Mouse (Mus musculus) activated CD4-positive, CD25-positive, alpha-beta regulatory T cell (primary cell): ENCODE results near the gene Olfr133. TPM values are rescaled to one million over a fixed set of nuclear protein-coding genes. Genes with fewer than 3 reads are reported as not detected.

ENCODE experiments used
- polyA plus RNA-seq, 2 experiments: library from polyadenylated mRNA; unstranded; fragments of 100-300 nt; shearing (Covaris generic); gene quantifications; one replicate each; pipeline ENCODE4 v1.2.1; 2017

Olfr133 gene
- not detected for polyA plus RNA-seq

DNA sequence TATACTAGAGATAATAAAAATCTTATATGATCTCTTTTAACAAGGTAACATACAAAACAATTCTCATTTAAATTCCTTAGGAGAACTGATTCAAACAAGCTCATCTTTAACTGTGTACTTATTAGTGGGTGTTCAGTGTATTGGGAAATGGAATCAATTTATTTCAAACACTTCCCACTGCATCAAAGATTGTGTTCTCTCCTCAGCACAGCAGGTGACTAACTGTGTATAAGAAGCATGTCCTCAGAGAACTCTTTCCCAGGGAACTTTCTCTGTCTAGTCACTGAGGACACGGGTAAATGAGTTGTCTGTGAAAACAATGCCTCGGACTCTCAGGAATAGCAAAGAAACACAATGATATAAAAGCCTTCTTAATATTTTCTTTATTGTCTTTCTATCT, at the start of gene Olfr133:
Gene Olfr133, plus strand, starts transcription at position 301 of the 400 bp plus-strand sequence.

DNA sequence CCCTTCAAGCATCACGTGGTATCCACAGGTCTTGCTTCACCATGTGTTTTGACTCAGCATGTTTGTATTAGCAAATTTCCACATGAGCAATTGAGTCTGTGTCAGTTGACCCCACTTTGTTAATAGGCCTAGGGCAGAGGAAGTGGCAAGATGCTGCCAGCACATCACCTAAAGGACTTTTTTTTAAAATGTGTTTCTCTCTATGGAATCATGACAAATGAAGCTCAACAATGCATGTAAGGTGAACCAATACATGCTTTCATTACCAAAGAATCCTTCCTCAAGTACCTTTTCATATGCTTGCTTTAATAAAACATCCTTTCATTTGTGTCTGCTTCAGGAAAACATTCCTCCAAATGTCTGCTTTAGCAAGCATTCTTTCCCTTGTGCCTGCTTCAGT, 10.7 kb upstream of the Olfr133 start, which contains the start of gene Olfr132:
Gene Olfr132, minus strand, starts transcription at position 101 of the 400 bp plus-strand sequence.

DNA sequence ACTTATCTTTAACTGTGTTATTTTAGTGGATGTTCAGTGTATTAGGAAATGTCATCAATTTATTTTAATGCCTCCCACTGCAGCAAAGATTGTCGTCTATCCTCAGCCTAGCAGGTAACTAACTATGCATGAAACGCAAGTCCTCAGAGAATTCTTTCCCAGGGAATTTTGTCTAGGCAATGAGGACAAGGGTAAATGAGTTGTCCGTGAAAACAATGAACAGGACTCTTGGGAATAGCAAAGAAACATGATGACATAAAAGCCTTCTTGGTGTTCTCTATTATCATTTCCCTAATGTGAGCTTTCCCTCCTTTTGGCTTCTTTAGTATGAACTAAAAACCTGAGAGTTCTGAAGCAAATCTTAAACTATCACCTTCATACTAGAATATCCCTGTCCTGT, 26.0 kb downstream of the Olfr133 start, which contains the start of gene Olfr134:
Gene Olfr134, plus strand, starts transcription at position 301 of the 400 bp plus-strand sequence.

Other genes starting within 250 kb of the Olfr133 start
- gene Olfr127, start 244.8 kb upstream of the Olfr133 start, polyA plus RNA-seq: under 1 TPM in 1 of 2 experiments, not detected in 1; 0.31 TPM
- under 1 TPM in 1 of 2 experiments, not detected in 1; 0.20 TPM for gene Olfr128, start 224.7 kb upstream of the Olfr133 start, polyA plus RNA-seq
- gene Olfr761, start 192.2 kb upstream of the Olfr133 start, polyA plus RNA-seq: not detected
- gene Olfr129, start 85.2 kb upstream of the Olfr133 start, polyA plus RNA-seq: under 1 TPM in 1 of 2 experiments, not detected in 1; 0.45 TPM
- gene Olfr130, start 81.4 kb upstream of the Olfr133 start, polyA plus RNA-seq: not detected
- not detected for gene Olfr131, start 56.6 kb upstream of the Olfr133 start, polyA plus RNA-seq
- under 1 TPM in 1 of 2 experiments, not detected in 1; 0.23 TPM for gene Olfr132, start 10.8 kb upstream of the Olfr133 start, polyA plus RNA-seq
- not detected for gene Olfr134, start 26.1 kb downstream of the Olfr133 start, polyA plus RNA-seq
- gene Olfr135, start 59.1 kb downstream of the Olfr133 start, polyA plus RNA-seq: not detected
- gene Olfr138, start 115.8 kb downstream of the Olfr133 start, polyA plus RNA-seq: under 1 TPM in 1 of 2 experiments, not detected in 1; 0.58 TPM
- under 1 TPM in 1 of 2 experiments, not detected in 1; 0.12 TPM for gene Olfr137, start 162.3 kb downstream of the Olfr133 start, polyA plus RNA-seq
- gene Olfr136, start 184.6 kb downstream of the Olfr133 start, polyA plus RNA-seq: under 1 TPM in 1 of 2 experiments, not detected in 1; 0.26 TPM